Mouse (Mus musculus) mouse embryonic stem cell (cell line): Measurements from ENCODE around the gene Ipmk.
"Not testable (repeated sequence)": the region's sequence is repeated elsewhere in the genome, so short reads cannot be mapped to it uniquely, and the experiment has no call there.

ENCODE experiments used
- in situ Hi-C, 2 experiments: fragments of 300-500 bp; cut with MboI; formaldehyde crosslinking; loops; 1 replicate in 1 of 2; 3 replicates in 1 of 2; pipeline ENCODE4 v1.14.3; 2019 to 2020; ENCODE audit warnings: low sequenced_read_pairs in 2 of 2, low pct_unique_long_range_greater_than_20kb in 1 of 2, mixed read lengths in 1 of 2; ENCODE audit not compliant: unreplicated experiment in 1 of 2

Gene Ipmk

GRCm38 (mm10) chr10:71462371-71462770, 114.8 kb downstream of the Ipmk start:
- in situ Hi-C loops, result not testable (repeated sequence)

GRCm38 (mm10) chr10:71464417-71464816, 116.9 kb downstream of the Ipmk start:
- in situ Hi-C loops, result no loop called here

- in situ Hi-C loops, result no loop called here
Observed at GRCm38 (mm10) chr10:71468315-71468714, 120.8 kb downstream of the Ipmk start.

GRCm38 (mm10) chr10:71469751-71470150, 122.2 kb downstream of the Ipmk start:
- in situ Hi-C loops, result loop anchor here in 1 of 2 experiments (10.0 kb wide), 1 partner anchor 925 kb away; no protein-coding TSS in a partner anchor

- in situ Hi-C loops, result loop anchor here in 1 of 2 experiments (10.0 kb wide), 1 partner anchor 923 kb away; no protein-coding TSS in a partner anchor
Observed at GRCm38 (mm10) chr10:71472033-71472432, 124.5 kb downstream of the Ipmk start.

GRCm38 (mm10) chr10:71473590-71473989, 126.0 kb downstream of the Ipmk start:
- in situ Hi-C loops, result loop anchor here in 1 of 2 experiments (10.0 kb wide), 1 partner anchor 921 kb away; no protein-coding TSS in a partner anchor

GRCm38 (mm10) chr10:71476471-71477080, 129.0 kb downstream of the Ipmk start:
- in situ Hi-C loops, result loop anchor here in 1 of 2 experiments (10.0 kb wide), 1 partner anchor 918 kb away; no protein-coding TSS in a partner anchor

- in situ Hi-C loops, result loop anchor here in 1 of 2 experiments (10.0 kb wide), 1 partner anchor 918 kb away; no protein-coding TSS in a partner anchor
Observed at GRCm38 (mm10) chr10:71477147-71477546, 129.6 kb downstream of the Ipmk start.

- in situ Hi-C loops, result loop anchor here in 1 of 2 experiments (10.0 kb wide), 1 partner anchor 915 kb away; no protein-coding TSS in a partner anchor
Observed at GRCm38 (mm10) chr10:71479700-71480325, 132.2 kb downstream of the Ipmk start.
